Mouse (Mus musculus) CH12.LX (cell line): ENCODE measurements around the gene Inha. TPM values are rescaled to one million over a fixed set of nuclear protein-coding genes. Genes with fewer than 3 reads are reported as not detected.
A peak's percentile ranks its signal among the peaks of the same experiment; 100 is the strongest.

Source experiments
- DNase-seq: peaks from one replicate; pipeline ENCODE4 v3.0.0-alpha.2; 2013; ENCODE audit errors: extremely low read depth
- H3K27ac ChIP-seq: 2 replicates; pipeline ENCODE4 v1.5.1; 2012; ENCODE audit warnings: low read depth, mild to moderate bottlenecking, control low read depth, moderate library complexity; ENCODE audit not compliant: insufficient read depth
- H3K27me3 ChIP-seq: replicated peaks from 2 replicates; pipeline ENCODE3; 2012; ENCODE audit warnings: inconsistent platforms
- H3K36me3 ChIP-seq, 2 experiments: replicated peaks in 1 of 2; 2 replicates each; pipeline versions ENCODE3 to v1.6.1; 2012; ENCODE audit warnings: inconsistent platforms in 1 of 2, low read length in 1 of 2, mild to moderate bottlenecking in 1 of 2, mixed read lengths in 1 of 2, moderate library complexity in 1 of 2; ENCODE audit not compliant: control insufficient read depth in 1 of 2, insufficient read depth in 1 of 2
- H3K4me1 ChIP-seq, 2 experiments: 2 replicates each; pipeline ENCODE4 v1.6.1; 2012; ENCODE audit warnings: inconsistent platforms in 1 of 2, moderate library complexity in 1 of 2; ENCODE audit not compliant: insufficient read depth in 2 of 2, control insufficient read depth in 1 of 2
- H3K4me2 ChIP-seq: 2 replicates; pipeline ENCODE4 v1.6.1; 2012; ENCODE audit warnings: low read depth, mild to moderate bottlenecking, control low read depth; ENCODE audit not compliant: poor library complexity, insufficient read depth, severe bottlenecking
- H3K4me3 ChIP-seq, 3 experiments: fragments of 150-350 bp in 1 of 3; sonication (generic) in 1 of 3; replicated peaks in 1 of 3; 2 replicates each; pipeline versions ENCODE3 to v1.5.1; 2011 to 2012; ENCODE audit warnings: low read depth in 2 of 3, low read length in 2 of 3, mild to moderate bottlenecking in 2 of 3, moderate library complexity in 2 of 3, control low read depth in 1 of 3, improper control_type of control experiment in 1 of 3, inconsistent platforms in 1 of 3, mixed read lengths in 1 of 3; ENCODE audit not compliant: poor library complexity in 1 of 3
- H3K79me2 ChIP-seq: replicated peaks from 2 replicates; pipeline ENCODE4 v1.6.1; 2012; ENCODE audit warnings: mild to moderate bottlenecking, moderate library complexity; ENCODE audit not compliant: control insufficient read depth, poor library complexity, insufficient read depth, severe bottlenecking; ENCODE audit errors: extremely low read depth
- H3K9ac ChIP-seq: 2 replicates; pipeline ENCODE4 v1.6.1; 2012; ENCODE audit warnings: low read depth, mild to moderate bottlenecking, control low read depth, moderate library complexity; ENCODE audit not compliant: insufficient read depth
- H3K9me3 ChIP-seq: replicated peaks from 2 replicates; pipeline ENCODE3; 2012; ENCODE audit warnings: low read length, inconsistent platforms, mixed read lengths
- BHLHE40 ChIP-seq: IDR thresholded peaks from 2 replicates; pipeline ENCODE4 v1.6.1; 2011; ENCODE audit warnings: mild to moderate bottlenecking, low read depth, low read length, improper control_type of control experiment
- CHD2 ChIP-seq: IDR thresholded peaks from 2 replicates; pipeline ENCODE4 v1.6.1; 2011; ENCODE audit warnings: low read length, improper control_type of control experiment
- EP300 ChIP-seq: IDR thresholded peaks from 2 replicates; pipeline ENCODE4 v1.6.1; 2011; ENCODE audit warnings: low read length, improper control_type of control experiment
- GABPA ChIP-seq: IDR thresholded peaks from 2 replicates; pipeline ENCODE4 v1.6.1; 2012; ENCODE audit warnings: low read depth, low read length, improper control_type of control experiment, inconsistent platforms; ENCODE audit not compliant: insufficient replicate concordance
- HCFC1 ChIP-seq: IDR thresholded peaks from 2 replicates; pipeline ENCODE4 v1.6.1; 2012; ENCODE audit warnings: low read depth, mild to moderate bottlenecking, inconsistent platforms, low read length, improper control_type of control experiment
- JUN ChIP-seq: IDR thresholded peaks from 2 replicates; pipeline ENCODE4 v1.6.1; 2011; ENCODE audit warnings: low read depth, mild to moderate bottlenecking, low read length, improper control_type of control experiment, moderate library complexity; ENCODE audit not compliant: insufficient read depth
- JUND ChIP-seq: conservative IDR thresholded peaks from 2 replicates; pipeline ENCODE4 v1.6.1; 2011; ENCODE audit warnings: low read depth, low read length, improper control_type of control experiment
- MAX ChIP-seq: IDR thresholded peaks from 2 replicates; pipeline ENCODE4 v1.6.1; 2011; ENCODE audit warnings: low read length, improper control_type of control experiment
- NELFE ChIP-seq: IDR thresholded peaks from 2 replicates; pipeline ENCODE4 v1.6.1; 2011; ENCODE audit warnings: low read depth, low read length, improper control_type of control experiment
- PAX5 ChIP-seq: IDR thresholded peaks from 2 replicates; pipeline ENCODE4 v1.6.1; 2012; ENCODE audit warnings: low read length, inconsistent platforms, mixed read lengths
- POLR2A ChIP-seq: IDR thresholded peaks from 2 replicates; pipeline ENCODE4 v1.6.1; 2011; ENCODE audit warnings: low read depth, mild to moderate bottlenecking, improper control_type of control experiment, low read length
- POLR2AphosphoS2 ChIP-seq: IDR thresholded peaks from 2 replicates; pipeline ENCODE4 v1.6.1; 2011; ENCODE audit warnings: low read depth, low read length, improper control_type of control experiment
- RCOR1 ChIP-seq: conservative IDR thresholded peaks from 2 replicates; pipeline ENCODE4 v1.6.1; 2012; ENCODE audit warnings: low read depth, mild to moderate bottlenecking, inconsistent platforms, low read length, improper control_type of control experiment
- SIN3A ChIP-seq: IDR thresholded peaks from 2 replicates; pipeline ENCODE4 v1.6.1; 2012; ENCODE audit warnings: low read length, improper control_type of control experiment, inconsistent platforms
- SMC3 ChIP-seq: IDR thresholded peaks from 2 replicates; pipeline ENCODE4 v1.6.1; 2011; ENCODE audit warnings: low read depth, low read length, improper control_type of control experiment
- TCF12 ChIP-seq: IDR thresholded peaks from 2 replicates; pipeline ENCODE4 v1.6.1; 2014; ENCODE audit warnings: low read depth, mild to moderate bottlenecking, inconsistent platforms, low read length, improper control_type of control experiment
- UBTF ChIP-seq: IDR thresholded peaks from 2 replicates; pipeline ENCODE4 v1.6.1; 2012; ENCODE audit warnings: low read depth, mild to moderate bottlenecking, inconsistent platforms, low read length, improper control_type of control experiment, moderate library complexity
- ZKSCAN1 ChIP-seq: IDR thresholded peaks from 2 replicates; pipeline ENCODE4 v1.6.1; 2012; ENCODE audit warnings: low read depth, inconsistent platforms, low read length, improper control_type of control experiment, borderline replicate concordance
- ZMIZ1 ChIP-seq: IDR thresholded peaks from 2 replicates; pipeline ENCODE4 v1.6.1; 2012; ENCODE audit warnings: low read depth, mild to moderate bottlenecking, inconsistent platforms, low read length, improper control_type of control experiment
- ZNF384 ChIP-seq: IDR thresholded peaks from 2 replicates; pipeline ENCODE4 v1.6.1; 2012; ENCODE audit warnings: low read depth, low read length, improper control_type of control experiment, inconsistent platforms
- dilution Hi-C: fragments of 300-500 bp; cut with MboI; formaldehyde crosslinking; loops from 2 replicates; pipeline ENCODE4 v1.14.3; 2020; ENCODE audit warnings: low sequenced_read_pairs; ENCODE audit not compliant: extremely low pct_unique_long_range_greater_than_20kb, extremely low pct_ligation_motif_present
- in situ Hi-C: fragments of 300-500 bp; cut with MboI; formaldehyde crosslinking; loops from 3 replicates; pipeline ENCODE4 v1.14.3; 2019; ENCODE audit warnings: low sequenced_read_pairs, low pct_ligation_motif_present, low pct_unique_long_range_greater_than_20kb, mixed read lengths
- polyA plus RNA-seq: library from polyadenylated mRNA; unstranded; fragments of >175 nt; gene quantifications from 2 replicates; pipeline ENCODE4 v1.2.1, GENCODE M21; 2012; ENCODE audit warnings: low read depth; ENCODE audit not compliant: insufficient read length
- total RNA-seq, 2 experiments: library from RNA; depleted of rRNA; stranded (reverse); fragments of 300-350 nt in 1 of 2; fragments of >200 nt in 1 of 2; gene quantifications; 2 replicates each; pipeline ENCODE4 v1.2.3; 2012 to 2014

The Inha gene
- total and polyA plus RNA-seq, 3 experiments: not detected

GRCm38 (mm10) chr1:75487040-75487404 lies 19.9 kb upstream of the Inha start:
- Histone ChIP-seq H3K4me3 (peak overlapping the region; percentile 37 to 72 (median 53)), H3K4me1 (peaks cover 14 to 17% of the 10 kb centered on the region in 2 experiments), H3K4me2 (peak overlapping the region; percentile 93), H3K9ac (no peak overlapping the region; the same call in none of the 2 replicates), H3K27ac (no peak overlapping the region), H3K9me3 (no peaks in the 10 kb centered on the region), H3K36me3 (peaks cover 0 to 1% of the 10 kb centered on the region in 2 experiments), H3K79me2 (no peaks in the 10 kb centered on the region), H3K27me3 (peaks cover 62% of the 10 kb centered on the region)
- in situ Hi-C loops (no loop called here), dilution Hi-C loops (no loop called here)
- DNase-seq: no peak
- TF ChIP-seq UBTF: 0 out of 2 replicates have a peak, but pooled peaks have one; percentile 26
- TF ChIP-seq BHLHE40: no peak
- TF ChIP-seq CHD2: 0 out of 2 replicates have a peak, but pooled peaks have one; percentile 30

GRCm38 (mm10) chr1:75487405-75488161 lies 19.3 kb upstream of the Inha start:
- in situ Hi-C loops: no loop called here
- Histone ChIP-seq H3K27ac (no peak overlapping the region), H3K4me3 (peak overlapping the region; percentile 37 to 72 (median 53)), H3K36me3 (peaks cover 0 to 1% of the 10 kb centered on the region in 2 experiments), H3K9ac (peak overlapping the region; percentile 7), H3K4me2 (peak overlapping the region; percentile 93), H3K4me1 (peaks cover 14 to 17% of the 10 kb centered on the region in 2 experiments), H3K9me3 (no peaks in the 10 kb centered on the region)
- peak; percentile 79 for DNase-seq
- TF ChIP-seq JUND (no peak), HCFC1 (no peak), POLR2AphosphoS2 (no peak), JUN (no peak), BHLHE40 (peak; percentile 27; the same call in 1 of the 2 replicates), ZMIZ1 (no peak), EP300 (no peak), MAX (peak; percentile 44; the same call in 1 of the 2 replicates), POLR2A (peak; percentile 40; the same call in 1 of the 2 replicates), PAX5 (no peak), CHD2 (no peak), ZNF384 (no peak), SIN3A (0 out of 2 replicates have a peak, but pooled peaks have one; percentile 28), SMC3 (no peak), TCF12 (no peak), RCOR1 (no peak), ZKSCAN1 (no peak), NELFE (no peak), GABPA (no peak)
- TF ChIP-seq, all 38 proteins: peak for 4
- Histone ChIP-seq H3K27me3 (peaks cover 67% of the 10 kb centered on the region), H3K79me2 (no peaks in the 10 kb centered on the region)
- dilution Hi-C loops: no loop called here
